Mouse (Mus musculus): ENCODE results near the gene Hnrnpl. TPM values are rescaled to one million over a fixed set of nuclear protein-coding genes. Genes with fewer than 3 reads are reported as not detected.

Hnrnpl gene
- total and polyA plus RNA-seq, 3 experiments: 119 to 408 (median 382) TPM

GRCm38 (mm10) chr7:28790066-28790806 is 18.1 kb upstream of the Hnrnpl start:
- DNase-seq: no peak

- no peak for DNase-seq
Measured at GRCm38 (mm10) chr7:28791706-28792105, 16.6 kb upstream of the Hnrnpl start.

GRCm38 (mm10) chr7:28792391-28793185 is 15.8 kb upstream of the Hnrnpl start:
- DNase-seq: no peak

GRCm38 (mm10) chr7:28793834-28794233 is 14.5 kb upstream of the Hnrnpl start:
- DNase-seq: no peak

GRCm38 (mm10) chr7:28794496-28794895 is 13.8 kb upstream of the Hnrnpl start:
- DNase-seq: no peak

GRCm38 (mm10) chr7:28795832-28796231 is 12.5 kb upstream of the Hnrnpl start:
- no peak for DNase-seq

GRCm38 (mm10) chr7:28796562-28796975 is 11.8 kb upstream of the Hnrnpl start:
- DNase-seq: peak; percentile 90

- DNase-seq: no peak
Measured at GRCm38 (mm10) chr7:28799994-28800393, 8.3 kb upstream of the Hnrnpl start.

- no peak for DNase-seq
Measured at GRCm38 (mm10) chr7:28801451-28801850, 6.9 kb upstream of the Hnrnpl start.

GRCm38 (mm10) chr7:28801901-28802670 is 6.3 kb upstream of the Hnrnpl start:
- no peak for DNase-seq

- no peak for DNase-seq
Measured at GRCm38 (mm10) chr7:28802846-28803588, 5.3 kb upstream of the Hnrnpl start.

- no peak for DNase-seq
Measured at GRCm38 (mm10) chr7:28803756-28804155, 4.6 kb upstream of the Hnrnpl start.

- DNase-seq: no peak
Measured at GRCm38 (mm10) chr7:28806869-28807268, 1.5 kb upstream of the Hnrnpl start.

- DNase-seq: peak; percentile 86
Measured at GRCm38 (mm10) chr7:28807641-28808220, 610 bp upstream of the Hnrnpl start.

- DNase-seq: peak; percentile 97
Measured at GRCm38 (mm10) chr7:28808957-28809393, 634 bp downstream of the Hnrnpl start.

GRCm38 (mm10) chr7:28809401-28810089 is 1.2 kb downstream of the Hnrnpl start:
- DNase-seq: peak; percentile 82

GRCm38 (mm10) chr7:28810107-28811066 is 2.0 kb downstream of the Hnrnpl start:
- peak; percentile 99 for DNase-seq

- DNase-seq: peak; percentile 96
Measured at GRCm38 (mm10) chr7:28811228-28811627, 2.9 kb downstream of the Hnrnpl start.

GRCm38 (mm10) chr7:28811640-28812275 is 3.4 kb downstream of the Hnrnpl start:
- no peak for DNase-seq

Data from adrenal gland, adult 2 months (tissue).